Mouse (Mus musculus) hindbrain, embryonic 10.5 days (tissue): ENCODE measurements around the gene Gm11444. TPM values are rescaled to one million over a fixed set of nuclear protein-coding genes. Genes with fewer than 3 reads are reported as not detected.

ENCODE experiments used
- DNase-seq: peaks from one replicate; pipeline ENCODE4 v3.0.0-alpha.2; 2017; ENCODE audit warnings: low spot score
- H3K27ac ChIP-seq: fragments of 300-500 bp; sonication (generic); 2 replicates; pipeline ENCODE4 v1.5.1; 2016; ENCODE audit warnings: mild to moderate bottlenecking, moderate library complexity
- H3K27me3 ChIP-seq: fragments of 300-500 bp; sonication (generic); 2 replicates; pipeline ENCODE4 v1.6.1; 2016; ENCODE audit warnings: mild to moderate bottlenecking; ENCODE audit not compliant: poor library complexity, insufficient read depth, severe bottlenecking
- H3K36me3 ChIP-seq: fragments of 300-500 bp; sonication (generic); 2 replicates; pipeline ENCODE4 v1.6.1; 2016; ENCODE audit warnings: mild to moderate bottlenecking, moderate library complexity
- H3K4me1 ChIP-seq: fragments of 300-500 bp; sonication (generic); replicated peaks from 2 replicates; pipeline ENCODE4 v1.6.1; 2016; ENCODE audit warnings: mild to moderate bottlenecking
- H3K4me3 ChIP-seq: fragments of 300-500 bp; sonication (generic); 2 replicates; pipeline ENCODE4 v1.5.1; 2016; ENCODE audit warnings: mild to moderate bottlenecking, moderate library complexity
- H3K9me3 ChIP-seq: fragments of 300-500 bp; sonication (generic); 2 replicates; pipeline ENCODE4 v1.6.1; 2016; ENCODE audit warnings: mild to moderate bottlenecking, moderate library complexity
- WGBS: fragments of 180-500 bp; shearing (Covaris S2); methylation state at CpG from one replicate; pipeline ENCODE4 v1.1.7; 2016; 5-methylcytosine and 5-hydroxymethylcytosine counted together
- polyA plus RNA-seq: library from polyadenylated mRNA; unstranded; fragments of >200 nt; fragmentation: Nextera tagmentation; extraction: Ambion mirVana; gene quantifications from 2 replicates; pipeline ENCODE4 v1.2.1, GENCODE M21; 2016

The Gm11444 gene
- polyA plus RNA-seq, 1 experiment from 2014 or later = not detected

DNA sequence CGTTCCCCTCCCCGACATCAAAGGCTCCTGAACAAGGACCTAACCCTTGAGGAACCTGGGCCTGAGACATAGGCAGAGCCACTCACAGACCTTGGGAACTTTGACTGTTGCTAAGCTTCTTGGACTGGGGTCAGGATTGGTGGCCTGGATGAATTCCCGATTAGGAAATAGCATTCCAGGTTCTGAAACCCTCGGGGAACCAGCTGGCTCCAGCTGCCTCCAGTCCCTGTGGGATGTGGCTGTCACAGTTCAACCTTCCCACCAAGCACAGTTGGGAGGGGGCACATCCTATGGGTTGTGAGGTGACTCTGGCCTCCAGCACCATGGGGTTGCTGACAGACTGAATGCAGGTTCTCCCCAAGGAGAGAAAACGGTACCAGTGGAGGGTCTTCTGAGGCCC, 4.2 kb downstream of the Gm11444 start:
- H3K36me3 ChIP-seq = no peaks in the 10 kb centered on the region
- 48% methylated on average over 5 of the region's 5 CpGs for WGBS
- no peak overlapping the region for H3K27ac ChIP-seq
- H3K9me3 ChIP-seq = no peaks in the 10 kb centered on the region
- peaks cover 83% of the 10 kb centered on the region for H3K27me3 ChIP-seq
- DNase-seq = no peak
- peaks cover 53% of the 10 kb centered on the region for H3K4me1 ChIP-seq
- H3K4me3 ChIP-seq = no peak overlapping the region

DNA sequence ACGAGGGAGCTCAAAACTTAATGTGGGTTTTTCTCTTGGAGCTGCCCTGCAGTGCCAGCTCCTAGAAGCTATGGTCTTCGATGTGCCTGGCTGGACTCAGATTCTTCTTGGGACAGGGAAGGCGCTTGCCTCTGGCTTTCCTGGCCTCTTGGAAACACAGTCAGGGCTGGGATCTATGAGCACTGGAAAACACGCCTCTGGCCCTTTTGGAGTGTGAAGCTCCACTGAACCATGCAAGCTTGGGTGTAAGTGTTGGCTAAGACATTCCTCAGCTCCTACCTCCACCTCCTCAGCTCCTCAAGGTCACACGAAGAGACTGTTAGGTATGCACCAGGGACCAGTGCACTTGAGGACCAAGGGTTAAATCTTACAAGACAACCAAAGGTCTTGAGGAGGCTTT, 5.2 kb downstream of the Gm11444 start:
- H3K4me3 ChIP-seq = peak overlapping the region; percentile 60
- H3K4me1 ChIP-seq = peaks cover 61% of the 10 kb centered on the region
- H3K36me3 ChIP-seq = no peaks in the 10 kb centered on the region
- H3K9me3 ChIP-seq = no peaks in the 10 kb centered on the region
- no peak for DNase-seq
- H3K27ac ChIP-seq = 0 out of 2 replicates have a peak overlapping the region, but pooled peaks have one; percentile 80
- H3K27me3 ChIP-seq = peaks cover 89% of the 10 kb centered on the region
- WGBS = 28% methylated on average over 5 of the region's 5 CpGs

DNA sequence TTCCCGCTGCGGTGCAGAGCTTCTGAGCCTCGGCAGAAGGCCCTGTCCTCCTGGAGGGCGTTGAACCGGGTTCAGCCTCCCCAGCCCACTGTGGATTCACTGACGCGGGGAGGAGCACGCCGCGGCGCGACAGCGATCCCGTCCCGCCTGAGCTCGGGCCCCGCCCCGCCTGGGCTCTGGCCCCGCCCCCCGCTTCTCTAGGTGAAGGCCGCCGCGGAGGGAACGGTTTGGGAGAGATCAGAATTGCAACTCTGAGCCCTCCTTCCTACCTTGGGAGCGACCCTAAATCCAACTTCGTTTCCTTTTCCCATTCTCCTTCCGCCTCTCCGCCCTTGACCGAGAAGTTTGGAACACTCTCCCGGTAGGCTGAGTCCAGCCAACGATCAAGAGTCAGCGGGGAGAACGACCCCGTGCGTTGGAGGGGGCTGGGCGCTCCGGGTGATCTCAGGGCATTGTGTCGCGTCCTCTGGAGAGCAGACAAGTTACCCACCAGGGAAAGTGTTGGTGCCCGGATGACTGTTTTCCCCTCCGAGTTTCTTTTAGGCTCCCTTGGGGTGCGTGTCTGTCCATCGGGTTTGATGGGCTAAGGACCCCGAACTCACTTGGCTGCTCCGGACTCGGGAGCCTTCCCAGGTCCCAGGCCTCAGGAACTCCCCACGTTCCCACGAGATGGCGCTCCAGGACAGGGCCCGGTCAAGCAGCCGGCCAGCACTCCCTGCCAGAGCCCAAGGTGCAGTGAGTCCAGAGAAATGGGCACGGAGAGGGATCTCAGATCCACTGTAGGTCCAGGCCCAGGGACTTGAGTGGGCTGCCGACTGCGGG, 5.8 kb downstream of the Gm11444 start:
- no peaks in the 10 kb centered on the region for H3K9me3 ChIP-seq
- WGBS = under 1% methylated on average over 54 of the region's 54 CpGs
- H3K36me3 ChIP-seq = no peaks in the 10 kb centered on the region
- peaks cover 90% of the 10 kb centered on the region for H3K27me3 ChIP-seq
- peak; percentile 92 for DNase-seq
- H3K4me1 ChIP-seq = peaks cover 61% of the 10 kb centered on the region
- peak overlapping the region; percentile 60 for H3K4me3 ChIP-seq
- H3K27ac ChIP-seq = peak overlapping the region; percentile 80

DNA sequence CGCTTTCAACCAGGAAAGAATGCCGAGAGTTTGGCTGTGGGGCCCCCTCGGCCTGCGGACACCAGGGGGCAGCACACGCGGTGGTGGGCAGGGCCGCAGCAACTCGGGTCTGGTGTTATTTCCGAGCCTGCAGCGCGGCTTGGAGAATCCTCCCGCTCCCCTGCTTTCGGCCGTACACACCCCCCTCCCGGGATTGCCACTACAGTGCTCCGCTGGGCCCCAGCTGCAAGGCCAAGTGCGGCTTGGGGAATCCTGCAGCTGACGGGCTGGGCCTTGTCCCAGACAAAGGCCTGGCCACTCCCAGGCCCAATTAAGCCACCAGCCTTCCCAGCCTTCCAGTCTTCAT, 6.8 kb downstream of the Gm11444 start:
- peak overlapping the region; percentile 80 for H3K27ac ChIP-seq
- no peaks in the 10 kb centered on the region for H3K9me3 ChIP-seq
- H3K36me3 ChIP-seq = 0 out of 2 replicates have a peak, but pooled peaks cover under 1% of the 10 kb centered on the region
- peaks cover 55% of the 10 kb centered on the region for H3K4me1 ChIP-seq
- WGBS = under 1% methylated on average over 18 of the region's 18 CpGs
- peak overlapping the region; percentile 60 for H3K4me3 ChIP-seq
- peak; percentile 86 for DNase-seq
- H3K27me3 ChIP-seq = peaks cover 95% of the 10 kb centered on the region

DNA sequence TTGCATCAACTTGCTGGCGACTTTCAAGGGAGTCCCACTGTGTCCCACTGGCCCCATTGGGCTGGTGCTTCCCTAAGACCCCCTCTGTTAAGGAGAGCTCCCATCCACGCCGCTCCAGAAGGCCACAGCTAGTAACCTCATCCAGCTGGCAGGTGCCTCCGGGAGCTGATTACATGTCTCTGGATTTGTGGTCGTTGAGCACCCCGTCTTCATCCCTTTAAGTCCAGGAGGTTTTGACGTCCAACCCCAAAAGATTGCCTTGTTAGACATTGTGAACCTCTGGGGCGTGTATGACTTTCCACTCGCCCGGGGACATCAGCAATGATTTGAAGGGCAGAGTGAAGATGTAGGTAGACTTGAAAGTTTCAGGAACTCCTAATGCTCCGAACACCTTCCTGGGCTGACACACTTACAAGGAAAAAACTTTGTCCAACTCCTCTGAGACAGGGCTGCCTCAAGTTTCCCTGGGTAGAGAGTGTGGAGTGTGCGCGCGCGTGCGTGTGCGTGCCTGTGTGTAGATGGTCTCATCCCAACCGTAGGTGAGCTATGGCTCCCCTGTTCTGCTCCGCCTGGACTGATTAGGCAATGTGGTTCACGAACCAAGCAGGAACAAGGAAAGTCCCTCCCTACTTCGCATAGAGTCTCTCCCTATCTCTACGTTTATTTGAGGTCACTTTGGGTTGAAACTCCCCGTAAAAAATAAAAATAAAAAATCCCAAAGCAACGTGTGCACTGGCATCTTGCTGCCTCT, 7.4 kb downstream of the Gm11444 start:
- Histone ChIP-seq H3K9me3 (no peaks in the 10 kb centered on the region), H3K4me3 (peak overlapping the region; percentile 60), H3K27me3 (peaks cover 96% of the 10 kb centered on the region), H3K4me1 (peaks cover 60% of the 10 kb centered on the region), H3K36me3 (0 out of 2 replicates have a peak, but pooled peaks cover 6% of the 10 kb centered on the region), H3K27ac (peak overlapping the region; percentile 80)
- DNase-seq = no peak
- WGBS = 6% methylated on average over 24 of the region's 24 CpGs

DNA sequence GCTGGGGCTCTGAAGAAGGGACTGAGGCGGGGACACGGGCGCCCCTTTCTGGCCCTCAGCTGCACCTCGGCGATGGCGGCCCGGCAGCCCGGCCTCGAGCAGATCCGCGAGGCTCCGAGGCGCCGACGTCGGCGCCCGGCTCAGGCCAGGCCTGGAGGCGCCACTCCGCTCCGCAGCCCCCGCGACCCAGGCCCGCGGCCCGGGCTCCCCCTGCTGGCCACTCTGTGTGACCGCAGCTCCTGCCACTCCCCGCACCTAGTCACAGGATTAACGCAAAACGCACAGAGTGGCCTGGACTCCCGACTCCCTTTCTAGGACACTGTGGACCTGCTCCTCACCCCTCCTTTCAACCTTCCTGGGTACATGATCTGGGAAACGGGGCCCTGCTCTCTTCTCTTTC, 8.2 kb downstream of the Gm11444 start:
- peaks cover 68% of the 10 kb centered on the region for H3K4me1 ChIP-seq
- H3K27ac ChIP-seq = peak overlapping the region; percentile 80

DNA sequence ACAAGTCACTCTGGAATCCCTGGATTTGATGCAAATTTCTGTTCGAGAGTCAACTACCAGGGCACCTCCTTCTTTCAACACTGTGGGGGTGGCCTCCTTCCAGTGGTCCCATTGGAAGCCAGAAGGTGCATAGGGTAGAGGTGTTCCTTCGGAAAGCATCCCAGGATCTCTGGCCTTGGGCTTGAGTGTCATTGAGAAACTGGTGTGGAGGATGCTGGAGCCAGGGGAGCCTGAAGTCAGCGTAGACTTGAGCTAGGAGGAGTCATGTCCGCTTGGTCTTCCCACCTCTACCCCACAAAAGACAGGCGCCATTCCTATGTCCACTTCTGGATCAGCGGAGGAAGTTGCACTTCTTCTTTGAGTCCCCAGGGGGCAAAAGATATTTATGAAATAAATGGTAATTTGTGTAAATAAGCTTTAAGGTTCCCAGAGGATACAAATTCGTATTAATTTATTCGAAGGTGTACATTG, 8.9 kb downstream of the Gm11444 start:
- DNase-seq = peak; percentile 47
- Histone ChIP-seq H3K27me3 (peaks cover 98% of the 10 kb centered on the region), H3K4me1 (peaks cover 65% of the 10 kb centered on the region), H3K36me3 (peaks cover 13% of the 10 kb centered on the region; the same call in 1 of the 2 replicates), H3K9me3 (no peaks in the 10 kb centered on the region), H3K27ac (peak overlapping the region; percentile 80), H3K4me3 (peak overlapping the region; percentile 60)
- 7% methylated on average over 8 of the region's 8 CpGs for WGBS

More for the DNA sequence above, 8.2 kb downstream of the Gm11444 start:
- peaks cover 10% of the 10 kb centered on the region; the same call in 1 of the 2 replicates for H3K36me3 ChIP-seq
- peak; percentile 84 for DNase-seq
- under 1% methylated on average over 32 of the region's 32 CpGs for WGBS
- peak overlapping the region; percentile 60 for H3K4me3 ChIP-seq
- H3K9me3 ChIP-seq = no peaks in the 10 kb centered on the region
- H3K27me3 ChIP-seq = peaks cover 98% of the 10 kb centered on the region

DNA sequence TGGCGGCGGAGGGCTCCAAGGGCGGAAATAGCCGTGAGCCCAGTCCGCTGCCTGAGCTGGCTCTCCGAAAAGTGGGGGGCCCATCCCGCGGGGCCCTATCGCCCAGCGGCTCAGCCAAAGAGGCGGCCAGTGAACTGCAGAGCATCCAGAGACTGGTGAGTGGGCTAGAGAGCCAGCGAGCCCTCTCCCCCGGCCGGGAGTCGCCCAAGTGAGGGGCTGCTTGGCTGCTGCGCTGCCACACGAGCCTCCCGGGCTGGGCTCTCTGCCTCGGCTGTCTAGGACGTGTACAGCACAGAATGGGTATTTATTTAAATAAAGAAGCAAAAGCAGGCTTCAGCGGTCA, 9.4 kb downstream of the Gm11444 start:
- WGBS = 2% methylated on average over 21 of the region's 21 CpGs
- H3K36me3 ChIP-seq = peaks cover 13% of the 10 kb centered on the region; the same call in 1 of the 2 replicates
- peak overlapping the region; percentile 80 for H3K27ac ChIP-seq
- H3K27me3 ChIP-seq = peaks cover 98% of the 10 kb centered on the region
- no peaks in the 10 kb centered on the region for H3K9me3 ChIP-seq
- H3K4me1 ChIP-seq = peaks cover 62% of the 10 kb centered on the region
- peak overlapping the region; percentile 60 for H3K4me3 ChIP-seq
- DNase-seq = no peak

DNA sequence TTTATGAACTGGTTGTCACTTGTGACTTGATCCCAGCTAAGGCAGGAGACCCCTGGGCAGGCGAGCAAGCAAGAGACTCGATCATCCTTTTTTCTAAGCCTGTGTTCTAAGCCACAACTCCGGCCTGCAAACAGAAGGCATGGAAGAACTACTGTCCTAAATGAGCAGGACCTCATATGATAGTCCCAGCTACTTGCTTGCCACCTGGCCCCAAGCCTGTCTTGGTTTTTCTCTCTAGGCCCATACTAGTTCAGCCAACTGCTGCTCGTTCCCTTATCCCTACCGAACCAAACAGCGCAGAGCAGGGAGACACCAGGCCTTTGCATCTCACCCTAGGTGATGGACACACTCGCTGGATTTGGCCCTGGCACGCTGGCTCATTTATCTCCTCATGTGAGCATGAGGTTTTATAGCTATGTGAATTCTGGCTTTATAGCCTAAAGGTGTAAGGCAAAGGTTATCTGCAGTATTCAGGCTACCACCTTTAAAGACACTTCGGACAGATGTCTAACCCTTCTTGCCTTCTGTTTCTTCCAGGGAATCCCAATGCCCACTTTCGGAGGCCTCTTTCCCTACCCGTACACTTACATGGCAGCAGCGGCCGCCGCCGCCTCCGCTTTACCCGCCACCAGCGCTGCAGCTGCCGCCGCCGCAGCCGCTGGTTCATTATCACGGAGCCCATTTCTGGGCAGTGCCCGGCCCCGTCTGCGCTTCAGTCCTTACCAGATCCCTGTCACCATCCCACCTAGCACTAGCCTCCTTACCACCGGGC, 9.9 kb downstream of the Gm11444 start:
- WGBS = 2% methylated on average over 27 of the region's 27 CpGs
- H3K36me3 ChIP-seq = peaks cover 13% of the 10 kb centered on the region; the same call in 1 of the 2 replicates
- peak overlapping the region; percentile 60 for H3K4me3 ChIP-seq
- H3K27me3 ChIP-seq = peaks cover 98% of the 10 kb centered on the region
- H3K9me3 ChIP-seq = no peaks in the 10 kb centered on the region
- H3K27ac ChIP-seq = peak overlapping the region; percentile 80
- DNase-seq = peak; percentile 35
- peaks cover 62% of the 10 kb centered on the region for H3K4me1 ChIP-seq

DNA sequence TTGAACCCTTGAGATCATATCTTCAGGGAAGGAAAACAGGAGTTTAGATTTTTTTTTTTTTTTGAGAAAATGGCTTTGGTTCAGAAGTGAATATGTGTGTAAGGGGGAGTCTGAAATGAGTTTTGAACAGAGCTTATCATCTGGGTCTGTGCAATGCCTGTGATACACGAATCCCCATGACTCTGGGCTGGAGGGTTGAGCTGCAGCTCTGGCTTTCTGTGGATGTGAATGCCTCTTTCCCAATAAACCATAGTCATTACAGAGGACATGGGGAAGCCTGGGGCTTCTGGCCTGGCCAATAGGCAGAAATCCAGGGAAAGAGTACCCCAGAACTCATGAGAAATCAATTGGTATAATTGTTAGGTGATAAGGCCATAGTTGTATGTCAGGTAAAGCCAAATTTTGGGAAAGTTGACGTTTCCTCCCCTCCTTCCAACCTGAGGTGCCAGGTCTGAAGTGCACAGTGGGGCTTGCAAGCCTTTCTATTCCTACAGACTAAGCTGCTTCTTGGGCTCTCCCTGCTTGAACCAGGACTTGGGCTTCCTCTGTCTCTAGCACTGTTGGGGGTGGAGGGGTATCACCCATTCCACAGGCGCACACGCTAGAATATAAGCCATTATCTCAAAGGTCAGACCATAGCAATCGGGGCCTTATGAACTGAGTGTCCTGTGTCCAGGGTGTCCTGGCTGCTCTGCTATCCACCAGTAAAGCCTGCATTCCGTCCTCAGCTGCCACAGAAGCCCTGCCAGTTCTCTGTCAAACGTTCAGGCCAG, 10.7 kb downstream of the Gm11444 start:
- peak overlapping the region; percentile 80; the same call in 1 of the 2 replicates for H3K27ac ChIP-seq
- peaks cover 58% of the 10 kb centered on the region for H3K4me1 ChIP-seq
- peak overlapping the region; percentile 60 for H3K4me3 ChIP-seq
- H3K36me3 ChIP-seq = peaks cover 13% of the 10 kb centered on the region; the same call in 1 of the 2 replicates
- H3K9me3 ChIP-seq = no peaks in the 10 kb centered on the region
- DNase-seq = no peak
- H3K27me3 ChIP-seq = peaks cover 99% of the 10 kb centered on the region
- 5% methylated on average over 7 of the region's 7 CpGs for WGBS

DNA sequence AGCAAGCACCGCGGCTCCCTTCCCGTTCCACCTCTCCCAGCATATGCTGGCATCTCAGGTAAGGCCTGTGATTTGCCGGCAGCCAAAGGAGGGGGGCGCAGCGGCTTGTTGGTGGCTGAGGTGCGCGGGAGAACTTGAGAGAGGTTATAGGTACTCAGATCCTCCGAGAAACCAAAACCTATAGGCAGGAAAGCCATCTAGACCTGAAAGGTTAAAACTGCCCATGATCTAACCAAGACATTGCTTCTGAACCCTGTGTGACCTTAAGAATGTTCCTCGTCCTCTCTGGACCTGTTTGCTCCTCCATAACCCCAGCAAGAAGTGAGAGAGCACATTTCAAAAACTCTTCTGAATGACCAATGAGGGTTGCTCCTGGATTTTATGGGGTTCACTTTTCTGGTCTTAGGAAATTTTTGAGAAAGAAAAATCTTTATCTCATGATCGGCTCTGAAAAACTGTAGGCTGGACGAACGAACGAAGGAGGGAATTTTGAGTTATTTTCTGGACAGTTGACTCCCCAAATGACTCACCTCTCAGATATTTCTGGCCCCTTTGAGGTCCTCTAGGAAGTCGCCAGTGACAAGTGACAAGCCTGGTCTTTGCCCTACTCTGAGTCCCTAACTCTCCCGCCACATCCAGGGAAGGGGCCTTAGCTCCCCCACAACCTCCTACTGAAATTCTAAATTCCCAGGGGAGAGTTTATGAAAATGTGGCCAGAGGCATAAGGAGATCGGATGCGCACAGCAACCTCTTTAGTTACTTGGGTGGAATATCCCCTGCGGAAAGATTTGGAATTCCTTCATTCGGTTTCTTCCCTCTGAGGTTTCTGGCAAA, 11.5 kb downstream of the Gm11444 start:
- peaks cover 100% of the 10 kb centered on the region for H3K27me3 ChIP-seq
- DNase-seq = no peak
- no peaks in the 10 kb centered on the region for H3K9me3 ChIP-seq
- peak overlapping the region; percentile 60 for H3K4me3 ChIP-seq
- H3K36me3 ChIP-seq = peaks cover 13% of the 10 kb centered on the region; the same call in 1 of the 2 replicates
- 4% methylated on average over 20 of the region's 20 CpGs for WGBS
- H3K4me1 ChIP-seq = peaks cover 50% of the 10 kb centered on the region
- H3K27ac ChIP-seq = peak overlapping the region; percentile 86
